Mouse (Mus musculus) forebrain, embryonic 16.5 days (tissue): ENCODE measurements around the gene Adamtsl1. TPM values are rescaled to one million over a fixed set of nuclear protein-coding genes. Genes with fewer than 3 reads are reported as not detected.

Experiments used
- ATAC-seq: fragments of 200-750 bp; cut with Nextera tagmentation; 2 replicates; pipeline ENCODE4 v1.8.0; 2017; ENCODE audit warnings: mild to moderate bottlenecking, moderate library complexity
- H3K27ac ChIP-seq: fragments of 300-500 bp; sonication (generic); 2 replicates; pipeline ENCODE4 v1.5.1; 2014; ENCODE audit warnings: low read length, control low read depth
- H3K27me3 ChIP-seq: fragments of 300-500 bp; sonication (generic); replicated peaks from 2 replicates; pipeline ENCODE4 v1.6.1; 2014; ENCODE audit warnings: low read length; ENCODE audit not compliant: control insufficient read depth, insufficient read depth
- H3K36me3 ChIP-seq: fragments of 300-500 bp; sonication (generic); 2 replicates; pipeline ENCODE4 v1.6.1; 2014; ENCODE audit not compliant: control insufficient read depth, insufficient read depth
- H3K4me1 ChIP-seq: fragments of 300-500 bp; sonication (generic); replicated peaks from 2 replicates; pipeline ENCODE4 v1.6.1; 2014; ENCODE audit warnings: low read length; ENCODE audit not compliant: control insufficient read depth, insufficient read depth
- H3K4me2 ChIP-seq: fragments of 300-500 bp; sonication (generic); 2 replicates; pipeline ENCODE4 v1.6.1; 2014; ENCODE audit warnings: mild to moderate bottlenecking, low read length, control low read depth
- H3K4me3 ChIP-seq: fragments of 300-500 bp; sonication (generic); replicated peaks from 2 replicates; pipeline ENCODE4 v1.5.1; 2014; ENCODE audit warnings: mild to moderate bottlenecking, low read length, control low read depth
- H3K9ac ChIP-seq: fragments of 300-500 bp; sonication (generic); replicated peaks from 2 replicates; pipeline ENCODE4 v1.6.1; 2014; ENCODE audit warnings: low read depth, low read length, control low read depth
- H3K9me3 ChIP-seq: fragments of 300-500 bp; sonication (generic); 2 replicates; pipeline ENCODE4 v1.6.1; 2016; ENCODE audit warnings: low read length; ENCODE audit not compliant: control insufficient read depth
- WGBS: fragments of 180-500 bp; shearing (Covaris S2); extraction: QIAGEN DNeasy Blood & Tissue Kit; methylation state at CpG from one replicate; pipeline ENCODE4 v1.1.7; 2014; 5-methylcytosine and 5-hydroxymethylcytosine counted together
- polyA plus RNA-seq: library from polyadenylated mRNA; unstranded; fragments of >200 nt; fragmentation: Nextera tagmentation; extraction: Ambion mirVana; gene quantifications from 2 replicates; pipeline ENCODE4 v1.2.1, GENCODE M21; 2015

Gene Adamtsl1
- polyA plus RNA-seq, 1 experiment from 2014 or later: 6.7 TPM

- Histone ChIP-seq H3K4me1 (0 out of 2 replicates have a peak, but pooled peaks cover 2% of the 10 kb centered on the region), H3K27ac (no peak overlapping the region), H3K36me3 (no peaks in the 10 kb centered on the region), H3K27me3 (no peaks in the 10 kb centered on the region), H3K9me3 (no peaks in the 10 kb centered on the region), H3K4me3 (no peak overlapping the region), H3K9ac (no peak overlapping the region), H3K4me2 (no peak overlapping the region)
- ATAC-seq: no peak
- WGBS: 79% methylated on average over 6 of the region's 6 CpGs
These were observed 759.9 kb downstream of the Adamtsl1 start for GRCm38 (mm10) chr4:86273703-86274355.

GRCm38 (mm10) chr4:86274663-86275062, 760.7 kb downstream of the Adamtsl1 start:
- Histone ChIP-seq H3K4me1 (0 out of 2 replicates have a peak, but pooled peaks cover 2% of the 10 kb centered on the region), H3K36me3 (no peaks in the 10 kb centered on the region), H3K27ac (no peak overlapping the region), H3K9me3 (no peaks in the 10 kb centered on the region), H3K27me3 (no peaks in the 10 kb centered on the region), H3K4me2 (no peak overlapping the region), H3K9ac (no peak overlapping the region), H3K4me3 (no peak overlapping the region)
- ATAC-seq: no peak
- 78% methylated on average over 2 of the region's 2 CpGs for WGBS

GRCm38 (mm10) chr4:86276021-86276813, 762.2 kb downstream of the Adamtsl1 start:
- Histone ChIP-seq H3K27ac (no peak overlapping the region), H3K27me3 (no peaks in the 10 kb centered on the region), H3K9ac (no peak overlapping the region), H3K4me3 (no peak overlapping the region), H3K9me3 (no peaks in the 10 kb centered on the region), H3K36me3 (no peaks in the 10 kb centered on the region), H3K4me1 (0 out of 2 replicates have a peak, but pooled peaks cover 2% of the 10 kb centered on the region), H3K4me2 (no peak overlapping the region)
- ATAC-seq: no peak
- WGBS: 59% methylated on average over 14 of the region's 14 CpGs

GRCm38 (mm10) chr4:86278546-86278945, 764.6 kb downstream of the Adamtsl1 start:
- no peak overlapping the region for H3K4me3 ChIP-seq
- 29% methylated on average over 5 of the region's 5 CpGs for WGBS
- no peak for ATAC-seq
- H3K27me3 ChIP-seq: no peaks in the 10 kb centered on the region
- 0 out of 2 replicates have a peak, but pooled peaks cover 2% of the 10 kb centered on the region for H3K4me1 ChIP-seq
- H3K27ac ChIP-seq: no peak overlapping the region
- no peaks in the 10 kb centered on the region for H3K36me3 ChIP-seq
- H3K9ac ChIP-seq: no peak overlapping the region
- no peak overlapping the region for H3K4me2 ChIP-seq
- no peaks in the 10 kb centered on the region for H3K9me3 ChIP-seq

- H3K36me3 ChIP-seq: no peaks in the 10 kb centered on the region
- no peak for ATAC-seq
- H3K9me3 ChIP-seq: no peaks in the 10 kb centered on the region
- no peak overlapping the region for H3K27ac ChIP-seq
- no peaks in the 10 kb centered on the region for H3K27me3 ChIP-seq
- no peak overlapping the region for H3K9ac ChIP-seq
- no peak overlapping the region for H3K4me2 ChIP-seq
- no peak overlapping the region for H3K4me3 ChIP-seq
- H3K4me1 ChIP-seq: no peaks in the 10 kb centered on the region
- WGBS: 90% methylated on average over 1 of the region's 1 CpGs
These were observed 772.6 kb downstream of the Adamtsl1 start for GRCm38 (mm10) chr4:86286572-86286971.

- H3K27ac ChIP-seq: no peak overlapping the region
- no peak overlapping the region for H3K4me2 ChIP-seq
- WGBS: 88% methylated on average over 4 of the region's 4 CpGs
- no peak overlapping the region for H3K9ac ChIP-seq
- no peaks in the 10 kb centered on the region for H3K27me3 ChIP-seq
- no peaks in the 10 kb centered on the region for H3K36me3 ChIP-seq
- no peak for ATAC-seq
- H3K4me1 ChIP-seq: no peaks in the 10 kb centered on the region
- H3K9me3 ChIP-seq: no peaks in the 10 kb centered on the region
- H3K4me3 ChIP-seq: no peak overlapping the region
These were observed 774.3 kb downstream of the Adamtsl1 start for GRCm38 (mm10) chr4:86288264-86288663.

- no peaks in the 10 kb centered on the region for H3K9me3 ChIP-seq
- ATAC-seq: no peak
- no peaks in the 10 kb centered on the region for H3K4me1 ChIP-seq
- no peak overlapping the region for H3K27ac ChIP-seq
- 54% methylated on average over 12 of the region's 12 CpGs for WGBS
- H3K36me3 ChIP-seq: no peaks in the 10 kb centered on the region
- no peaks in the 10 kb centered on the region for H3K27me3 ChIP-seq
- no peak overlapping the region for H3K9ac ChIP-seq
- no peak overlapping the region for H3K4me2 ChIP-seq
- no peak overlapping the region for H3K4me3 ChIP-seq
These were observed 775.7 kb downstream of the Adamtsl1 start for GRCm38 (mm10) chr4:86289511-86290273.

- ATAC-seq: no peak
- WGBS: 48% methylated on average over 2 of the region's 2 CpGs
These were observed 780.9 kb downstream of the Adamtsl1 start for GRCm38 (mm10) chr4:86294828-86295251.

GRCm38 (mm10) chr4:86301469-86301868, 787.5 kb downstream of the Adamtsl1 start:
- Histone ChIP-seq H3K4me1 (no peaks in the 10 kb centered on the region), H3K4me3 (no peak overlapping the region), H3K4me2 (no peak overlapping the region), H3K9me3 (no peaks in the 10 kb centered on the region), H3K36me3 (no peaks in the 10 kb centered on the region), H3K27ac (no peak overlapping the region), H3K27me3 (no peaks in the 10 kb centered on the region), H3K9ac (no peak overlapping the region)
- no peak for ATAC-seq
- WGBS: 91% methylated on average over 6 of the region's 6 CpGs

More at GRCm38 (mm10) chr4:86294828-86295251, 780.9 kb downstream of the Adamtsl1 start:
- H3K9me3 ChIP-seq: no peaks in the 10 kb centered on the region
- no peak overlapping the region for H3K4me3 ChIP-seq
- no peak overlapping the region for H3K4me2 ChIP-seq
- H3K27ac ChIP-seq: no peak overlapping the region
- H3K27me3 ChIP-seq: no peaks in the 10 kb centered on the region
- no peaks in the 10 kb centered on the region for H3K36me3 ChIP-seq
- H3K9ac ChIP-seq: no peak overlapping the region
- H3K4me1 ChIP-seq: no peaks in the 10 kb centered on the region
